Mouse (Mus musculus): ENCODE measurements around the gene Hcar2. TPM values are rescaled to one million over a fixed set of nuclear protein-coding genes. Genes with fewer than 3 reads are reported as not detected.

Gene Hcar2
- polyA plus RNA-seq, 1 experiment from 2014 or later, result 0.08 TPM

GRCm38 (mm10) chr5:123890312-123890711 lies 25.0 kb upstream of the Hcar2 start:
- Histone ChIP-seq H3K9ac (no peak overlapping the region), H3K27me3 (no peaks in the 10 kb centered on the region), H3K4me3 (no peak overlapping the region), H3K27ac (no peak overlapping the region), H3K4me1 (replicated peaks) (no peaks in the 10 kb centered on the region), H3K36me3 (no peaks in the 10 kb centered on the region), H3K9me3 (replicated peaks) (no peaks in the 10 kb centered on the region), H3K4me2 (no peak overlapping the region)
- no peak for ATAC-seq (replicated peaks; ENCODE audit: insufficient number of reproducible peaks, insufficient read depth, low FRiP score, low read depth)
- 66% methylated on average over 2 of the region's 2 CpGs for WGBS

DNA sequence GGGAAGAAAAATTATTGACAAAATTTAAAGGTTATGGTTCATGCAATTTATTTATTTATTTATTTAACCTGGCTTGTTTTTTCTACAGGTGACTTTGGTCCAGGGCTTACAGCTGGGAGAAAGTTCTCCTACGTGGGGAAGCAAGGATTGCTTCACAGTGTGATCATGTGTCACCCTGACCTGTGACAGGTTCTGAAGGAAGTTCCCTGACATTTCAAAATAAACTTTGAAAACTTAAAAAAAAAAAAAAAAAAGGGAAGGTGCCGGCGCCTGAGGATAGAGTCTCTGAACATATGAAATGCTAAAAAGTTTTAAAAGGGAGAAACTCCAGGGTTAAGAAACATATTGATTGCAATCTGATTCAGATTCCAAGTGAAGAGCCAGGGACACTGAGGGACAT lies 21.1 kb upstream of the Hcar2 start:
- H3K9ac ChIP-seq, result no peak overlapping the region
- no peak overlapping the region for H3K4me2 ChIP-seq
- no peak overlapping the region for H3K27ac ChIP-seq
- H3K4me1 ChIP-seq (replicated peaks), result no peaks in the 10 kb centered on the region
- no peaks in the 10 kb centered on the region for H3K9me3 ChIP-seq (replicated peaks)
- no peak overlapping the region for H3K4me3 ChIP-seq
- 72% methylated on average over 3 of the region's 3 CpGs for WGBS
- no peaks in the 10 kb centered on the region for H3K36me3 ChIP-seq
- no peaks in the 10 kb centered on the region for H3K27me3 ChIP-seq
- no peak for ATAC-seq (replicated peaks; ENCODE audit: insufficient number of reproducible peaks, insufficient read depth, low FRiP score, low read depth)

GRCm38 (mm10) chr5:123884332-123884731 lies 19.0 kb upstream of the Hcar2 start:
- no peaks in the 10 kb centered on the region for H3K36me3 ChIP-seq
- no peak overlapping the region for H3K27ac ChIP-seq
- H3K4me2 ChIP-seq, result no peak overlapping the region
- peaks cover 9% of the 10 kb centered on the region for H3K4me1 ChIP-seq (replicated peaks)
- H3K9ac ChIP-seq, result no peak overlapping the region
- H3K4me3 ChIP-seq, result no peak overlapping the region
- ATAC-seq (replicated peaks; ENCODE audit: insufficient number of reproducible peaks, insufficient read depth, low FRiP score, low read depth), result no peak
- no peaks in the 10 kb centered on the region for H3K27me3 ChIP-seq
- 67% methylated on average over 10 of the region's 10 CpGs for WGBS
- no peaks in the 10 kb centered on the region for H3K9me3 ChIP-seq (replicated peaks)

DNA sequence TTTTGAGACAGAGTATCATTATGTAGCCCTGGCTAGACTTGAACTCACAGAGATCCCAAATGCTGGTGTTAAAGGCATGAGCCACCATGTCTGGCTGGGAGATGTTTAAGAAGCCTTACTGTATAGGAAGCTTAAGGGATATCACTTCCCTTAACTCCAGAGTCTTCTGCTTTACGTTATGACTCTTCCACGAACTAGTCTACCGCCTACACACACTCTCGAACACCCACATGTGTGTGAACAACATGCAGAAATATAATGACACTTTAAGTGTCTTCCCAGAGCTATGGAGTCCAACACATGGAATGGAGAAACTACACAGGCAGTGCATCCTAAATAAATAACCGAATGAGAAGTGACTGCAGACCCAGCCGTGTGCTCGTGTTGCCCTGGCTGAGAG lies 18.6 kb upstream of the Hcar2 start:
- no peak for ATAC-seq (replicated peaks; ENCODE audit: insufficient number of reproducible peaks, insufficient read depth, low FRiP score, low read depth)

GRCm38 (mm10) chr5:123880778-123881177 lies 15.5 kb upstream of the Hcar2 start:
- H3K27me3 ChIP-seq, result no peaks in the 10 kb centered on the region

More for the DNA sequence above, 18.6 kb upstream of the Hcar2 start:
- Histone ChIP-seq H3K4me2 (no peak overlapping the region), H3K36me3 (no peaks in the 10 kb centered on the region), H3K9ac (no peak overlapping the region), H3K27me3 (no peaks in the 10 kb centered on the region), H3K27ac (no peak overlapping the region), H3K4me3 (no peak overlapping the region), H3K4me1 (replicated peaks) (peaks cover 9% of the 10 kb centered on the region), H3K9me3 (replicated peaks) (no peaks in the 10 kb centered on the region)
- 72% methylated on average over 7 of the region's 7 CpGs for WGBS

GRCm38 (mm10) chr5:123879928-123880327 lies 14.6 kb upstream of the Hcar2 start, which contains the start of gene Hcar1:
Gene Hcar1 (minus strand): TSS chr5:123880020.
- H3K4me1 ChIP-seq (replicated peaks), result peaks cover 9% of the 10 kb centered on the region
- H3K9ac ChIP-seq, result no peak within 1 kb of the TSS
- H3K9me3 ChIP-seq (replicated peaks), result no peaks in the 10 kb centered on the region
- 46% methylated on average over 12 of the region's 12 CpGs for WGBS
- H3K4me2 ChIP-seq, result peak within 1 kb of the TSS; percentile 45
- ATAC-seq (replicated peaks; ENCODE audit: insufficient number of reproducible peaks, insufficient read depth, low FRiP score, low read depth), result 0 out of 2 replicates have a peak, but pooled peaks have one; percentile 50
- H3K36me3 ChIP-seq, result no peaks in the 10 kb centered on the region
- no peak within 1 kb of the TSS for H3K4me3 ChIP-seq
- H3K27me3 ChIP-seq, result no peaks in the 10 kb centered on the region
- 0 out of 2 replicates have a peak within 1 kb of the TSS, but pooled peaks have one; percentile 2 for H3K27ac ChIP-seq

More at GRCm38 (mm10) chr5:123880778-123881177, 15.5 kb upstream of the Hcar2 start:
- Histone ChIP-seq H3K9me3 (replicated peaks) (no peaks in the 10 kb centered on the region), H3K9ac (no peak overlapping the region), H3K4me2 (no peak overlapping the region), H3K4me1 (replicated peaks) (peaks cover 9% of the 10 kb centered on the region), H3K27ac (no peak overlapping the region), H3K36me3 (no peaks in the 10 kb centered on the region), H3K4me3 (no peak overlapping the region)
- no peak for ATAC-seq (replicated peaks; ENCODE audit: insufficient number of reproducible peaks, insufficient read depth, low FRiP score, low read depth)
- WGBS, result 78% methylated on average over 14 of the region's 14 CpGs

GRCm38 (mm10) chr5:123878056-123878455 lies 12.8 kb upstream of the Hcar2 start:
- Histone ChIP-seq H3K9me3 (replicated peaks) (no peaks in the 10 kb centered on the region), H3K36me3 (no peaks in the 10 kb centered on the region), H3K27me3 (no peaks in the 10 kb centered on the region), H3K4me2 (peak overlapping the region; percentile 3; the same call in 1 of the 2 replicates), H3K4me1 (replicated peaks) (peaks cover 9% of the 10 kb centered on the region), H3K27ac (no peak overlapping the region), H3K9ac (no peak overlapping the region), H3K4me3 (no peak overlapping the region)
- 58% methylated on average over 14 of the region's 14 CpGs for WGBS
- no peak for ATAC-seq (replicated peaks; ENCODE audit: insufficient number of reproducible peaks, insufficient read depth, low FRiP score, low read depth)

- Histone ChIP-seq H3K9me3 (replicated peaks) (no peaks in the 10 kb centered on the region), H3K27ac (no peak overlapping the region), H3K4me3 (no peak overlapping the region), H3K9ac (no peak overlapping the region), H3K36me3 (no peaks in the 10 kb centered on the region), H3K4me2 (no peak overlapping the region), H3K4me1 (replicated peaks) (no peaks in the 10 kb centered on the region), H3K27me3 (no peaks in the 10 kb centered on the region)
- 76% methylated on average over 5 of the region's 5 CpGs for WGBS
- ATAC-seq (replicated peaks; ENCODE audit: insufficient number of reproducible peaks, insufficient read depth, low FRiP score, low read depth), result no peak
Observed at GRCm38 (mm10) chr5:123874177-123874576, 8.9 kb upstream of the Hcar2 start.

DNA sequence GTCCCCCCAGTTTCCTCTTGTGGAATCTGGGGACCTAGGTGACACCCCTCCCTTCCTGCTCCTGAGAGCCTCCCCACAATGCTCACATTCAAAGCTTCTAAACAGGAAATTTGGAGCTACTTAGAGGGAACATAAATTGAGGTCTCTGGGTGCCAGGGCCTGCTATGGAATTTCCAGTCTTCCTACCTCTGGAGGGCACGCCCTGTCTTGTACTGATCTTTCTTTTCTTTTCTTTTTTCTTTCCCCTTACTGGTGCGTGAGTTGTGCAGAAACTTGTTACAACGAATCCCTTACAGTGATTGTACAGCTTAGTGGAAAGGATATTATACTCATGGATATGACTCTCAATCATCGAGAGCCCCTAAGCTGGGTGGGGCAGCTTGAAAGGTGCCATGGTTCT lies 4.3 kb upstream of the Hcar2 start:
- WGBS, result 76% methylated on average over 4 of the region's 4 CpGs
- no peak overlapping the region for H3K9ac ChIP-seq
- no peaks in the 10 kb centered on the region for H3K9me3 ChIP-seq (replicated peaks)
- no peaks in the 10 kb centered on the region for H3K36me3 ChIP-seq
- H3K4me2 ChIP-seq, result no peak overlapping the region
- H3K27ac ChIP-seq, result no peak overlapping the region
- no peaks in the 10 kb centered on the region for H3K27me3 ChIP-seq
- no peaks in the 10 kb centered on the region for H3K4me1 ChIP-seq (replicated peaks)
- ATAC-seq (replicated peaks; ENCODE audit: insufficient number of reproducible peaks, insufficient read depth, low FRiP score, low read depth), result no peak
- no peak overlapping the region for H3K4me3 ChIP-seq

GRCm38 (mm10) chr5:123866457-123866856 lies 1.2 kb upstream of the Hcar2 start:
- no peak overlapping the region for H3K4me2 ChIP-seq
- no peaks in the 10 kb centered on the region for H3K36me3 ChIP-seq
- H3K27me3 ChIP-seq, result no peaks in the 10 kb centered on the region
- H3K9me3 ChIP-seq (replicated peaks), result no peaks in the 10 kb centered on the region
- no peaks in the 10 kb centered on the region for H3K4me1 ChIP-seq (replicated peaks)
- no peak overlapping the region for H3K4me3 ChIP-seq
- H3K9ac ChIP-seq, result no peak overlapping the region
- ATAC-seq (replicated peaks; ENCODE audit: insufficient number of reproducible peaks, insufficient read depth, low FRiP score, low read depth), result no peak
- no peak overlapping the region for H3K27ac ChIP-seq
- 73% methylated on average over 4 of the region's 4 CpGs for WGBS

DNA sequence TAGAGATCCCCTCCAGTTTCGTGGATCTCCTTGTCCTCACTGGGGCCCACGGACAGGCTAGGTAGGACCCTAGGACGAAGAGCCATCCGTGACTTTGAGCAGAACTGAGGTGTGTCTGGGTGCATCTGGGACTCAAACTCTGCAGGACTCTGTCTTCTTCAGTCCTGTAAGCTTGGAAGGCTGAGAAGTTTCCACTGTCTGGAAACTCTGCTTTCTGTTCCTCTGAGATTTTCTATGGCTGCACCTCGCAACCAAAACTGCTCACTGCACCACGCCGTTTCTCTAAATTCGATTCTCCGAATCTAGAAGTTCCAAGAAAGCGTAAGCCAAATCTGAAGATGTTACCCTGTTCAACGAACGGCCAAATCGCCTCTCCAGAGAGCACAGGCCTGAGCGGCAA lies 1.4 kb downstream of the Hcar2 start:
- H3K9ac ChIP-seq, result no peak overlapping the region
- H3K27me3 ChIP-seq, result no peaks in the 10 kb centered on the region
- H3K36me3 ChIP-seq, result no peaks in the 10 kb centered on the region
- H3K4me2 ChIP-seq, result no peak overlapping the region
- no peaks in the 10 kb centered on the region for H3K9me3 ChIP-seq (replicated peaks)
- H3K4me3 ChIP-seq, result no peak overlapping the region
- no peak for ATAC-seq (replicated peaks; ENCODE audit: insufficient number of reproducible peaks, insufficient read depth, low FRiP score, low read depth)
- H3K27ac ChIP-seq, result no peak overlapping the region
- 84% methylated on average over 14 of the region's 14 CpGs for WGBS
- H3K4me1 ChIP-seq (replicated peaks), result no peaks in the 10 kb centered on the region

Data from heart, embryonic 15.5 days (tissue).